Mouse (Mus musculus) kidney, postnatal 0 days (tissue): ENCODE measurements at regions not wholly inside any gene's neighbourhood (a gene's known extent, or its start where the extent isn't known, plus 50 kb on each side); places are given as distances from the start of the nearest gene placed in this dataset.

ENCODE experiments used
- ATAC-seq: fragments of 200-750 bp; cut with Nextera tagmentation; replicated peaks from 2 replicates; pipeline ENCODE4 v1.8.0; 2017; ENCODE audit warnings: low read depth, moderate number of reproducible peaks, moderate TSS enrichment, moderate library complexity; ENCODE audit not compliant: low FRiP score
- DNase-seq: peaks from one replicate; pipeline ENCODE4 v3.0.0-alpha.2; 2016; ENCODE audit warnings: low spot score
- H3K27ac ChIP-seq: fragments of 300-500 bp; sonication (generic); 2 replicates; pipeline ENCODE4 v1.5.1; 2014; ENCODE audit warnings: mild to moderate bottlenecking
- H3K27me3 ChIP-seq: fragments of 300-500 bp; sonication (generic); 2 replicates; pipeline ENCODE4 v1.6.1; 2014; ENCODE audit warnings: low read length, mixed read lengths; ENCODE audit not compliant: insufficient read depth
- H3K36me3 ChIP-seq: fragments of 300-500 bp; sonication (generic); 2 replicates; pipeline ENCODE4 v1.6.1; 2014; ENCODE audit warnings: low read length, mixed read lengths; ENCODE audit not compliant: insufficient read depth
- H3K4me1 ChIP-seq: fragments of 300-500 bp; sonication (generic); replicated peaks from 2 replicates; pipeline ENCODE4 v1.6.1; 2014; ENCODE audit warnings: antibody characterized with exemption, low read length, mixed read lengths; ENCODE audit not compliant: insufficient read depth
- H3K4me2 ChIP-seq: fragments of 300-500 bp; sonication (generic); 2 replicates; pipeline ENCODE4 v1.6.1; 2014; ENCODE audit warnings: mild to moderate bottlenecking, low read length, moderate library complexity, mixed read lengths
- H3K4me3 ChIP-seq: fragments of 300-500 bp; sonication (generic); replicated peaks from 2 replicates; pipeline ENCODE4 v1.5.1; 2014; ENCODE audit warnings: low read depth, low read length
- H3K9ac ChIP-seq: fragments of 300-500 bp; sonication (generic); 2 replicates; pipeline ENCODE4 v1.6.1; 2014; ENCODE audit warnings: low read depth, low read length
- H3K9me3 ChIP-seq: fragments of 300-500 bp; sonication (generic); replicated peaks from 2 replicates; pipeline ENCODE4 v1.6.1; 2016; ENCODE audit warnings: low read length, inconsistent platforms, mixed read lengths
- CTCF ChIP-seq: IDR thresholded peaks from 2 replicates; pipeline ENCODE4 v1.5.1; 2016; ENCODE audit warnings: antibody characterized with exemption, low read depth, mild to moderate bottlenecking, moderate library complexity
- WGBS: fragments of 180-500 bp; shearing (Covaris S2); extraction: QIAGEN DNeasy Blood & Tissue Kit; methylation state at CpG from one replicate; pipeline ENCODE4 v1.1.7; 2014; 5-methylcytosine and 5-hydroxymethylcytosine counted together

DNA sequence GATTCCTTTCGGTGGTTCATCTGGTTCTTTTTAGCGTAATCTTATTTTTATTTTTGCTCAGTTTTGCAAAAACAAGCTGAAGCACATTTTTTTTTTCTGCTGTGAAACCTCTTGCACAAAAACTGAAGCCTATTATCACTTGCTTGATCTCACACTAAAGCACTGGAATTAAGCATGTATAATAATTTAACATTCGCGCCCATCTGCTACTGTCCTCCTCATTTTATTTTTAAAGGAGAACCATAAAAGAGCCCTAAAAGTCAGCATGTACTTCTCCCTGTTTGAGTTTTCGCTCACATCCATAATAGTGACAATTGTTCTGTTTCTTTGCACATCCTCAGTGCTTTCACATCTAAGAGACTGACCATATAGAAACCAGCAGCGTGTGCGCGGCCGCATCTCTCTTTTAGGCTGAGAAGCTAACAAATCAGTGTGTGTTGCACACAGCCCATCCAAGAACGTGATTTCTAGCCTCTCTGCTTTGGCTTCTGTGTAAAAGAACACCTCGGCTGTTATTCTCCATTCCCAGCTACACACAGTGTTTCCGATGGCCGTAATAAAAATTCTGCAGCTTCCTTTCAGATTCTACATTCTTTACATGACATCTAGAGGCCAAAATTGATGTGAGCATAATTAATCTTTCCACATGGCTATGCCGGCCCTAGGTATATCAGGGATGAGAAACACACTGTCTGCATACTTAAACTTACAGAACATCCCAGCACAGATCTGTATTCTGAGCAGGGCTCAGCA is 567.5 kb downstream of the Gbe1 start:
- no peaks in the 10 kb centered on the region for H3K4me1 ChIP-seq
- WGBS = 53% methylated on average over 14 of the region's 14 CpGs
- H3K27ac ChIP-seq = no peak overlapping the region
- no peak for TF ChIP-seq CTCF
- DNase-seq = peak; percentile 5
- H3K9me3 ChIP-seq = no peaks in the 10 kb centered on the region
- H3K36me3 ChIP-seq = no peaks in the 10 kb centered on the region
- no peak overlapping the region for H3K4me3 ChIP-seq
- H3K4me2 ChIP-seq = no peak overlapping the region
- ATAC-seq = no peak
- H3K27me3 ChIP-seq = no peaks in the 10 kb centered on the region
- H3K9ac ChIP-seq = no peak overlapping the region

DNA sequence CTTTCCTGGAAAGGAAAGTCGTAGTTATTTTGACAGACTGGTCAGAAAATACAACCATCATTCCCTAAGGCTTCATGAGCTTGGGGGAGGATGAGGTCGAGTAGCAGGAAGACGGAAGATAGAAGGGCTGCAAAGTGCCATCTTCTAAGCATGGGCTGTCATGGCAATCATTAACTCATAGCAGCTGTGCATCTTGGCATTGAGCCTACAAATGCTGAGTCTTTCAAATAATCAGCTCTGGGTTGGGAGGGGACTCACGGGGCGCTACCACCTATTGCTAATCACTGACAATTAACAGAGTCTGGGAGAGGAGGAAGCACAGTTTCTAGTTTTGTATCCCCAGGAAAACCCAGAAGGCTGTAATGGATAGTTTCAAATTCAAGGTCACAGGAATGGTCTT is 586.3 kb downstream of the Gbe1 start:
- WGBS = 66% methylated on average over 5 of the region's 5 CpGs
- no peaks in the 10 kb centered on the region for H3K4me1 ChIP-seq
- no peaks in the 10 kb centered on the region for H3K9me3 ChIP-seq
- DNase-seq (no peak), ATAC-seq (no peak)
- H3K27me3 ChIP-seq = no peaks in the 10 kb centered on the region
- H3K4me3 ChIP-seq = no peak overlapping the region
- no peak for TF ChIP-seq CTCF
- no peaks in the 10 kb centered on the region for H3K36me3 ChIP-seq
- H3K27ac ChIP-seq = no peak overlapping the region
- H3K9ac ChIP-seq = no peak overlapping the region
- no peak overlapping the region for H3K4me2 ChIP-seq

DNA sequence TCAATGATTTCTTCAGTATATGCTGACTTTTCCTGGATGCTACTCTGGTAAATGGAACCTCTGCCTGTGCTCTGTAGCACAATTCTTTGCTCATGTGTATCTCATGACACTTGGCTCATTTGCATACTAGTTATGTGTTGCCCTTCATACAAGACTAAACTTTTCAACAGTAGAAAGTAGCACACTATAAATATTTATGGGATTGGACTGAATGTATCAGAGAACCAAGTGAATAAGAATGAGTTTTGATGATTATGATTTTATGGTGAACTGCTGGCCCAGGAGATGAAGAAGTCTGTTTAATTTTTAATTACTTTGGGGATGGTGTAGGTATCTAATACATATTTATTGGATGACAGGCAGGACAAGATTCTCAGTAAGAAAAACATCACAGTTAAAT is 606.3 kb downstream of the Gbe1 start:
- Histone ChIP-seq H3K36me3 (no peaks in the 10 kb centered on the region), H3K9me3 (no peaks in the 10 kb centered on the region), H3K4me2 (no peak overlapping the region), H3K27me3 (no peaks in the 10 kb centered on the region), H3K27ac (no peak overlapping the region), H3K4me1 (no peaks in the 10 kb centered on the region), H3K4me3 (no peak overlapping the region), H3K9ac (no peak overlapping the region)
- no peak for ATAC-seq
- no peak for TF ChIP-seq CTCF
- no peak for DNase-seq

DNA sequence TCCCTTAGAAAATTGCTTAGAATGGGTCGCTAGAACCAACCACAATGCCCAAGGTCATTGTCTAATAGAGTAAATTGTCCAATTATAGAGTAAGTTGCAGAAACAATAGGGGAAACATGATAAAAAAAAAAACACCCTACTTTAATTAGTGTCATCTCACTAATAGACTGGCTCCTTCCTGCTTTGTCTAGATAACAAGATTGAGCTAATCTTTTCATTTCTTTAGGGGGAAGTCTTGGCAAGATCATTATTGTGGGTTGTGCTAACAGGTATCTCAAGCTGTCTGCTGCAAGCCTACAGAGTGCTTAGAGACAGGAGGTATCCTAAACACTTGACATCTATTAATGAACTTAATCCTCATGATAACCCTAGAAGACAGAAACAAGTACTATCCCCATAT is 615.9 kb downstream of the Gbe1 start:
- no peak overlapping the region for H3K4me3 ChIP-seq
- DNase-seq (no peak), ATAC-seq (no peak)
- H3K9me3 ChIP-seq = no peaks in the 10 kb centered on the region
- H3K27ac ChIP-seq = no peak overlapping the region
- no peak for TF ChIP-seq CTCF
- no peaks in the 10 kb centered on the region for H3K4me1 ChIP-seq
- no peak overlapping the region for H3K9ac ChIP-seq
- H3K36me3 ChIP-seq = no peaks in the 10 kb centered on the region
- 49% methylated on average over 1 of the region's 1 CpGs for WGBS
- no peaks in the 10 kb centered on the region for H3K27me3 ChIP-seq
- H3K4me2 ChIP-seq = no peak overlapping the region

DNA sequence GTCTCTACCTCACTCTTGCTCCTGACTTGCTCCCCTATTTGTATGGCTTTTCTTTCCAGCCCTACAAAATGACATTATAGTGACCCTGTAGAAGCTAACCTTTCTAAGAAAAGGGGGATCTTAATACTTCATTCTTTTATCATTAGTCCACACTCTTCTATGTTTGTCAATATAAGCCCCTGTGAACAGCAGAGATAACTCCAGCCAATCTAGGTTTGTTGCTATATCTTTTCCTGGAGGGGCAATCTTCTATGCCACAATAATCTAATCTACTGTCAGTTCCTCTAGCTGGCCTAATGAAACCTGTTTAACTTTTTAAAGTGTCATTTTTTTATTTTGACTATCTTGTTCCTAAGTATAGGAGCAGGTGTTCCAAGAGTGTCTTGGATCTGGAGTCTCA is 622.2 kb downstream of the Gbe1 start:
- H3K27me3 ChIP-seq = no peaks in the 10 kb centered on the region
- H3K4me2 ChIP-seq = no peak overlapping the region
- H3K36me3 ChIP-seq = no peaks in the 10 kb centered on the region
- no peak overlapping the region for H3K27ac ChIP-seq
- DNase-seq (no peak), ATAC-seq (no peak)
- H3K9me3 ChIP-seq = no peaks in the 10 kb centered on the region
- H3K4me1 ChIP-seq = no peaks in the 10 kb centered on the region
- no peak overlapping the region for H3K4me3 ChIP-seq
- TF ChIP-seq CTCF = no peak
- H3K9ac ChIP-seq = no peak overlapping the region

DNA sequence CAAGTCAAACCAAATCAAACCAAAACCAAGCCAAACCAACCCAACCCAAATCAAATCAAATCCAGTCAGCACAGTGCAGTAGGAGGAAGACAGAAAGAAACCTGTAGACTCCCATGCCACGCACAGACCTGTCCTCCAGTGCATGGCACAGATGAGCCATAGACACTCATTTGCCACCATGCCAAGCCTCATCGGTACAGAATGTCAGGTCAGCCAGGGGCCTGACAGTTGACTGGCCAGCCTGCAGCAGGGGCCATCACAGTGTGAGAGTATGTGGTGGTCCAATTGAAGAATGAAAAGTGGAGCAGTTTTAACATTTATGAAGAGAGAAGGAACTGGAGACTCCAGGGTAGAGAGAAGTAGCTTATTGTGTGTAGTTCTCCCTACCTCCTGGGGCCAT is 639.2 kb downstream of the Gbe1 start:
- DNase-seq (no peak), ATAC-seq (no peak)
- H3K9ac ChIP-seq = no peak overlapping the region
- H3K9me3 ChIP-seq = no peaks in the 10 kb centered on the region
- no peaks in the 10 kb centered on the region for H3K27me3 ChIP-seq
- H3K4me1 ChIP-seq = no peaks in the 10 kb centered on the region
- no peak overlapping the region for H3K4me2 ChIP-seq
- no peaks in the 10 kb centered on the region for H3K36me3 ChIP-seq
- no peak overlapping the region for H3K27ac ChIP-seq
- no peak overlapping the region for H3K4me3 ChIP-seq
- no peak for TF ChIP-seq CTCF
- WGBS = 90% methylated on average over 2 of the region's 2 CpGs
